Mouse (Mus musculus) midbrain, embryonic 14.5 days (tissue): ENCODE data around the gene Prkn. TPM values are rescaled to one million over a fixed set of nuclear protein-coding genes. Genes with fewer than 3 reads are reported as not detected.

Experiments used
- ATAC-seq: fragments of 200-750 bp; cut with Nextera tagmentation; 2 replicates; pipeline ENCODE4 v1.8.0; 2017; ENCODE audit warnings: moderate number of reproducible peaks, moderate library complexity; ENCODE audit not compliant: low FRiP score, low TSS enrichment
- DNase-seq: peaks from one replicate; pipeline ENCODE4 v3.0.0-alpha.2; 2015
- H3K27ac ChIP-seq: fragments of 300-500 bp; sonication (generic); replicated peaks from 2 replicates; pipeline ENCODE4 v1.5.1; 2014; ENCODE audit warnings: mild to moderate bottlenecking, low read depth, low read length, moderate library complexity
- H3K27me3 ChIP-seq: fragments of 300-500 bp; sonication (generic); 2 replicates; pipeline ENCODE4 v1.6.1; 2014; ENCODE audit warnings: low read length, control low read depth, mixed read lengths; ENCODE audit not compliant: control insufficient read depth, insufficient read depth
- H3K36me3 ChIP-seq: fragments of 300-500 bp; sonication (generic); 2 replicates; pipeline ENCODE4 v1.6.1; 2014; ENCODE audit warnings: low read length, control low read depth; ENCODE audit not compliant: control insufficient read depth, insufficient read depth
- H3K4me1 ChIP-seq: fragments of 300-500 bp; sonication (generic); 2 replicates; pipeline ENCODE4 v1.6.1; 2014; ENCODE audit warnings: mild to moderate bottlenecking, antibody characterized with exemption, low read length, control low read depth; ENCODE audit not compliant: control insufficient read depth, insufficient read depth
- H3K4me2 ChIP-seq: fragments of 300-500 bp; sonication (generic); 2 replicates; pipeline ENCODE4 v1.6.1; 2014; ENCODE audit warnings: mild to moderate bottlenecking, low read length, moderate library complexity
- H3K4me3 ChIP-seq: fragments of 300-500 bp; sonication (generic); replicated peaks from 2 replicates; pipeline ENCODE4 v1.5.1; 2014; ENCODE audit warnings: low read depth, low read length
- H3K9ac ChIP-seq: fragments of 300-500 bp; sonication (generic); replicated peaks from 2 replicates; pipeline ENCODE4 v1.6.1; 2014; ENCODE audit warnings: mild to moderate bottlenecking, low read length, moderate library complexity
- H3K9me3 ChIP-seq: fragments of 300-500 bp; sonication (generic); 2 replicates; pipeline ENCODE4 v1.6.1; 2016; ENCODE audit warnings: low read length, control low read depth, mixed read lengths; ENCODE audit not compliant: control insufficient read depth
- WGBS: fragments of 180-500 bp; shearing (Covaris S2); extraction: QIAGEN DNeasy Blood & Tissue Kit; methylation state at CpG from one replicate; pipeline ENCODE4 v1.1.7; 2014; 5-methylcytosine and 5-hydroxymethylcytosine counted together
- polyA plus RNA-seq: library from polyadenylated mRNA; unstranded; fragments of >200 nt; fragmentation: Nextera tagmentation; extraction: Ambion mirVana; gene quantifications from 2 replicates; pipeline ENCODE4 v1.2.1, GENCODE M21; 2014

Gene Prkn
- polyA plus RNA-seq, 1 experiment from 2014 or later: 4.4 TPM

DNA sequence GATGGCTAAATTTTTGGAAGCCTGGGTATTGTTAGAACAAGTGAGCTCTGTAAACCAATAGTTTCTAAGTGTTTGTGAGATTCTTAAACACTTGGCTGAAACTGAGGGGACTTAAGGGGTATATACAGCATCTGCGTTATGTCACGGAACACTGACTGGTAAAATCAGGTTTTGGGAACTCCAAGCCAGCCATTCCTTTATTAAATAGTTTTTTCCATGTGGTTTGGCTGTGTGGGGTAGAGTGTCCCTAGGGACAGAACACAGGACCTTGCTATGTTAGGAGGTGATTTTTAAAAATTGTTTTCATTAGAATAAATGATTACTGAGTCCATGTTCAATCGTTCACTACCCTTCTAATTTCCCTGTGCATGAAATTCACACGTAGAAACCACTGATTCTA lies 190.8 kb downstream of the Prkn start:
- no peaks in the 10 kb centered on the region for H3K27me3 ChIP-seq
- H3K27ac ChIP-seq: no peak overlapping the region
- no peak overlapping the region for H3K4me3 ChIP-seq
- H3K4me2 ChIP-seq: no peak overlapping the region
- DNase-seq: no peak
- no peaks in the 10 kb centered on the region for H3K4me1 ChIP-seq
- WGBS: 91% methylated on average over 4 of the region's 4 CpGs
- ATAC-seq: no peak
- H3K9ac ChIP-seq: no peak overlapping the region
- H3K36me3 ChIP-seq: no peaks in the 10 kb centered on the region
- H3K9me3 ChIP-seq: no peaks in the 10 kb centered on the region

DNA sequence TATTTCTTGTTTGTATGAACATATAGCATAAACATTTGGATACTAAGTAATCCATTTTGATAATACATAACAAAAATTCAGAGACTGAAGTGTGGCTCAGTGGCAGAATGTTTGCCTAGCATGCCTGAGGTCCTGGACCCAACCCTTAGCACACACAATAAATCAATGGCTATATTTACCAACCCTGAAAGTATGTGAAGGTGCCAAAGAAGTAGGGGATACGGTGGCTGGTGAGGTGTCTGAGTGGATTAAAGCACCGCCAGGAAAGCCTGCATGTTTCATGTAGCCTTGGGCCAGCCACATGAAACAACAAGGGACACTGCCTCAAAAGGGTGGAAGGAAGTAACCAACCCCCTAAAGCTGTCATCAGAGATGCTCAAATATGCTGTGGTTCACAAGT lies 192.2 kb downstream of the Prkn start:
- DNase-seq (no peak), ATAC-seq (no peak)
- no peaks in the 10 kb centered on the region for H3K9me3 ChIP-seq
- H3K27me3 ChIP-seq: no peaks in the 10 kb centered on the region
- H3K4me1 ChIP-seq: no peaks in the 10 kb centered on the region
- no peak overlapping the region for H3K27ac ChIP-seq
- H3K4me2 ChIP-seq: no peak overlapping the region
- H3K4me3 ChIP-seq: no peak overlapping the region
- no peak overlapping the region for H3K9ac ChIP-seq
- no peaks in the 10 kb centered on the region for H3K36me3 ChIP-seq
- 92% methylated on average over 2 of the region's 2 CpGs for WGBS

DNA sequence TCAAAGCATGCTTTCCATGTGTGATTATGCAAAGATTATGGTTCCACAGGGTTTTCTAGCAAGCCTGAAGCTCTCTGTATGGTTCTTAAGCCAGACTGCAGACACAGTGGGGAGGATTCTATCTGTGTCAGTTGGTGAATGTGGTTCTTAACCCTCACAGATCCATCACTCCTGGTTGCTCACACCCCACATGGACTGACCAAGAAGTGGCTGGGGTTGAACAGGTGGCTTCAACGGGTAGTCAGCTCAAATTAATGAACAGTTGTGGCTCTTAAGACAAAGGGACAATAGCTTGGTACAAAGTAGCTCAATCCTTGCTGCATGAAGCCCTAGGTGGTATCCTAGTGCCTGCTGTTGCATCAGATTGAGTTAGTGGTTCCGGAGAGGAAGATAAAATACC lies 193.4 kb downstream of the Prkn start:
- no peaks in the 10 kb centered on the region for H3K9me3 ChIP-seq
- ATAC-seq: no peak
- H3K4me2 ChIP-seq: no peak overlapping the region
- DNase-seq: no peak
- no peaks in the 10 kb centered on the region for H3K4me1 ChIP-seq
- H3K9ac ChIP-seq: no peak overlapping the region
- no peak overlapping the region for H3K27ac ChIP-seq
- no peaks in the 10 kb centered on the region for H3K27me3 ChIP-seq
- H3K36me3 ChIP-seq: no peaks in the 10 kb centered on the region
- H3K4me3 ChIP-seq: no peak overlapping the region
- whole genome bisulfite sequencing: 56% methylated on average over 2 of the region's 2 CpGs

DNA sequence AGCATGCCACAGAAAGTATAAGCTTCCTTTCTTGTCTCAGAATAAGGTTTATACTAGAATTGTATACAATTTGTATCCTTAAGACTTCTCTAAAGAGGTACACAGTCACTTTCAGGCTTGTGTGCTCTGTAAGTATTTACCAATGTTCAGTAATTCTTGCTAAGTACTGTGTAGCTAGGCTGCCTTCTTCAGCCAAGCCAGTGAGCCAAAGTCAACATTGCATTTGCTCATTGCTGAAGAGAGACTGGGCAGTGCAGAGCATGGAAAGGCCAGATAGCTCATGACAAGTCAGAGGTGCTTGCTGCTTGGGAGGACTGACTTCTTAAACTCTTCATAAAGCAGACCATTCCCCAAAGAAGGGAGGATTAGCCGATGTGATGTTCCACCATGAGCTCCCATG lies 198.1 kb downstream of the Prkn start:
- H3K4me1 ChIP-seq: no peaks in the 10 kb centered on the region
- no peak overlapping the region for H3K4me3 ChIP-seq
- H3K27me3 ChIP-seq: no peaks in the 10 kb centered on the region
- ATAC-seq (no peak), DNase-seq (no peak)
- H3K36me3 ChIP-seq: no peaks in the 10 kb centered on the region
- no peak overlapping the region for H3K27ac ChIP-seq
- H3K9ac ChIP-seq: no peak overlapping the region
- H3K9me3 ChIP-seq: no peaks in the 10 kb centered on the region
- WGBS: 94% methylated on average over 1 of the region's 1 CpGs
- no peak overlapping the region for H3K4me2 ChIP-seq

DNA sequence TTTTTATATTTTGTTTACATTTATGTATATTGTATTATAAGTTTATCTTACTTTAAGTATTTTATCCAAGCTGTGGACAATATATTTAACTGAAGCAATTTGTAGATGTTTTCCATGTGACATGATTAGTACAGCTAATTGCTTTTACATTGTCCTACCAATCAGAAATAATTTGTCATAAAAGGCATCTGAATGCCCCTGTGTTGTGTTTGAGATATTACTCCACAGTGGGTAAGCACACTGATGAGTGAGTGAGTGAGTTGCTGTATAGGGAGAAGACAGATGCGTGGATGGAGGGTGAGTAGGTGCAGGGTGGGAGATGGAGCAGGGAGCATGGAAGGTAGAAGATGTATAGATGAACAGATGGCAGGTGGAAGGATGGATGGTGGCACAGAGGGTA lies 218.8 kb downstream of the Prkn start:
- no peaks in the 10 kb centered on the region for H3K9me3 ChIP-seq
- 92% methylated on average over 1 of the region's 1 CpGs for WGBS
- H3K4me2 ChIP-seq: no peak overlapping the region
- H3K36me3 ChIP-seq: no peaks in the 10 kb centered on the region
- DNase-seq (no peak), ATAC-seq (no peak)
- H3K9ac ChIP-seq: no peak overlapping the region
- no peaks in the 10 kb centered on the region for H3K4me1 ChIP-seq
- no peak overlapping the region for H3K27ac ChIP-seq
- no peak overlapping the region for H3K4me3 ChIP-seq
- H3K27me3 ChIP-seq: no peaks in the 10 kb centered on the region

DNA sequence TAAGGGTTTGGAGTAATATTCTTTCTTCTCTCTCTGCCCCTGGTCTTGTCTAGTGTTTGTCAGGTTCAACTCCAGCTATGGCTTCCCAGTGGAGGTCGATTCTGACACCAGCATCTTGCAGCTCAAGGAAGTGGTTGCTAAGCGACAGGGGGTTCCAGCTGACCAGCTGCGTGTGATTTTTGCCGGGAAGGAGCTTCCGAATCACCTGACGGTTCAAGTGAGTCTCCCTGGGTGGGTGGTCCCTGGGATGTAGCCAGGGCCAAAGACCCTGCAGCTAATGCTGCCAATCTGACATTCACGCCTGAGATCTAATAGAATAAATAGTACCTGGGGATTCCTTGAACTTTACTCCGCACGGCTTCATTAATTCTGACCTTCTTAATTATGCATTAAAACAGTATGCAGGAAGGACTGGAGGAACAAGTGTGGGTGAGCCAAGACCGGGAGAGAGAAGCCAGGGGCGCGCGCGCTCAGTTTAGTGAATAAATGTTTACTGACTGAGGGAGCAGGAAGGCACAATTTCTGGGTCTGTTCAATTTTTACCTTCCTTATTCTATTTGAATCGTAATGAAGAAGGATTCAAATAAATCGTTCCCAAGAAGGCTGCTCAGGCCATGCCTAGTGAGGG lies 227.0 kb downstream of the Prkn start:
- Histone ChIP-seq H3K9ac (peak overlapping the region; percentile 30; the same call in 1 of the 2 replicates), H3K4me2 (peak overlapping the region; percentile 48), H3K4me3 (peak overlapping the region; percentile 18; the same call in 1 of the 2 replicates), H3K27ac (peak overlapping the region; percentile 75), H3K9me3 (no peaks in the 10 kb centered on the region), H3K36me3 (no peaks in the 10 kb centered on the region), H3K27me3 (no peaks in the 10 kb centered on the region), H3K4me1 (peaks cover 16% of the 10 kb centered on the region)
- DNase-seq (peak; percentile 77), ATAC-seq (peak; percentile 55; the same call in 1 of the 2 replicates)
- 1% methylated on average over 16 of the region's 16 CpGs for WGBS

DNA sequence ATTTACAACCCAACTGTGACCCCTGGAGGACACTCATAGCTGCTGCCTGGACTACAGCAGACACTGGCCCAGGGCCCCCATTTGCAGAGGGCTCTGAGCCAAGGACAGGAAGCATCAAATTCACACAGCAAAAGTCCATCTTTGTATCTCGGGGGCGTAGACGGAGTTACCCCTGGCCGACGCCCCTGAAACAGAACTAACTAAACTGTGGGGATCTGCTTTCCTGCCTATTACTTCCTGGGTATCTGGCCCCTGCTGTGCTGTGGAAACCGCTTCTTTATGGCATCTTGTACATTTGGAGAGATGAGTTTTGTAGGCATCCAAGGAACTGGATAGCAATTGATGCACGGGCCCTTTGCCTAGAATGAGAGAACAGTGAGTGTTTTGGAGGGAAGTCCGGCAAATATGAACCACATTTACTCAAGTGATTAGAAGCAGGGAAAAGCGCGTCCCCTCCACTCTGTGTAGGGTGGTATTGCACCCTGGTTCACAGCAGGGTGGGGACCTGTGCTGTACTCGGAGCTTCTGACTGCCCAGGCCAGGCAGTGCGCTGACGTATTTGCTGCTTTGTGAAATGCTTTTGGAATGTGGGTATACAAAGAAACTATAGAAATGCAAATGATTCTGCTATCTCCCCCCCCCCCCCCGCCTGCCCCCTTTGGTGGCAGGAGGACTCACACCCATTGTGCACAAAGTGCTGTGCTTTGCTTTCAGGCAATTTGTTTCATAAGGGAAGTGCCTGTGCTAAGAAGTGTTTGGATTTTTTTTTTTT lies 227.7 kb downstream of the Prkn start:
- WGBS: 3% methylated on average over 14 of the region's 14 CpGs
- H3K4me3 ChIP-seq: 0 out of 2 replicates have a peak overlapping the region, but pooled peaks have one; percentile 18

DNA sequence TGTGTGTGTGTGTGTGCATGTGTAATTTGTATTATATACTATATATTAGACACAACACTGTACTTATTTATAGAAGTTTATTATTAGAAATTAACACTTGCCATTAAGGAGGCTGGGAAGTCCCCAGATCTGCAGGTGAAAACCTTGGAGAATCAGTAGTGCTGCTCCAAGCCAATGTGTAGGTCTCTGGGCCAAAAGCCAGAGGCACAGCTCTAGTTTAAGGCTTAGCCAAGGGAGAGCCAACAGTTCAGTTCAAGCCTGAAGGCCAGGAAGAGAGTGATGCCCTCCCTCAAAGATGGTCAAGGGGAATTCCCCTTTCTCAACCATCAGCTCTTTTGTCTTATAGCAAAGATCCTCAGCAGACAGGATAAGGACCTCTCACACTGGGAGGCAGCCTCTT lies 230.8 kb downstream of the Prkn start:
- H3K9me3 ChIP-seq: no peaks in the 10 kb centered on the region
- ATAC-seq (no peak), DNase-seq (no peak)
- no peaks in the 10 kb centered on the region for H3K27me3 ChIP-seq
- no peak overlapping the region for H3K4me3 ChIP-seq
- no peak overlapping the region for H3K9ac ChIP-seq
- H3K36me3 ChIP-seq: no peaks in the 10 kb centered on the region
- H3K4me1 ChIP-seq: peaks cover 16% of the 10 kb centered on the region
- no peak overlapping the region for H3K27ac ChIP-seq
- H3K4me2 ChIP-seq: no peak overlapping the region

More for the DNA sequence above, 227.7 kb downstream of the Prkn start:
- Histone ChIP-seq H3K27me3 (no peaks in the 10 kb centered on the region), H3K4me1 (peaks cover 16% of the 10 kb centered on the region), H3K4me2 (peak overlapping the region; percentile 48), H3K27ac (peak overlapping the region; percentile 75), H3K9me3 (no peaks in the 10 kb centered on the region), H3K9ac (peak overlapping the region; percentile 30; the same call in 1 of the 2 replicates), H3K36me3 (no peaks in the 10 kb centered on the region)
- DNase-seq (peak; percentile 84), ATAC-seq (peak; percentile 89)
